Mouse (Mus musculus) heart, embryonic 12.5 days (tissue): ENCODE measurements at regions not wholly inside any gene's neighbourhood (a gene's known extent, or its start where the extent isn't known, plus 50 kb on each side); places are given as distances from the start of the nearest gene placed in this dataset.

ENCODE experiments used
- ATAC-seq: fragments of 200-750 bp; cut with Nextera tagmentation; 2 replicates; pipeline ENCODE4 v1.8.0; 2017; ENCODE audit warnings: moderate TSS enrichment, moderate library complexity; ENCODE audit not compliant: insufficient number of reproducible peaks, low FRiP score
- H3K27ac ChIP-seq: fragments of 300-500 bp; sonication (generic); 2 replicates; pipeline ENCODE4 v1.5.1; 2016; ENCODE audit warnings: mild to moderate bottlenecking, moderate library complexity; ENCODE audit not compliant: poor library complexity, severe bottlenecking
- H3K27me3 ChIP-seq: fragments of 300-500 bp; sonication (generic); replicated peaks from 2 replicates; pipeline ENCODE4 v1.6.1; 2016; ENCODE audit warnings: mild to moderate bottlenecking, moderate library complexity
- H3K36me3 ChIP-seq: fragments of 300-500 bp; sonication (generic); 2 replicates; pipeline ENCODE4 v1.6.1; 2016; ENCODE audit warnings: mild to moderate bottlenecking, moderate library complexity
- H3K4me1 ChIP-seq: fragments of 300-500 bp; sonication (generic); replicated peaks from 2 replicates; pipeline ENCODE4 v1.6.1; 2016; ENCODE audit warnings: mild to moderate bottlenecking
- H3K4me2 ChIP-seq: fragments of 300-500 bp; sonication (generic); 2 replicates; pipeline ENCODE4 v1.6.1; 2016; ENCODE audit warnings: mild to moderate bottlenecking, moderate library complexity
- H3K4me3 ChIP-seq: fragments of 300-500 bp; sonication (generic); 2 replicates; pipeline ENCODE4 v1.5.1; 2016; ENCODE audit warnings: mild to moderate bottlenecking
- H3K9ac ChIP-seq: fragments of 300-500 bp; sonication (generic); 2 replicates; pipeline ENCODE4 v1.6.1; 2016; ENCODE audit warnings: mild to moderate bottlenecking, moderate library complexity
- H3K9me3 ChIP-seq: fragments of 300-500 bp; sonication (generic); replicated peaks from 2 replicates; pipeline ENCODE4 v1.6.1; 2016; ENCODE audit warnings: mild to moderate bottlenecking, moderate library complexity
- WGBS: fragments of 180-500 bp; shearing (Covaris S2); methylation state at CpG from one replicate; pipeline ENCODE4 v1.1.7; 2016; 5-methylcytosine and 5-hydroxymethylcytosine counted together

- 68% methylated on average over 12 of the region's 12 CpGs for WGBS
- no peak overlapping the region for H3K4me3 ChIP-seq
Observed at GRCm38 (mm10) chr7:125262672-125263365, 181.7 kb upstream of the Kdm8 start.

GRCm38 (mm10) chr7:125263756-125264155 is 180.7 kb upstream of the Kdm8 start:
- no peak overlapping the region for H3K9ac ChIP-seq
- ATAC-seq = no peak
- no peak overlapping the region for H3K4me3 ChIP-seq
- H3K27ac ChIP-seq = no peak overlapping the region
- H3K9me3 ChIP-seq = no peaks in the 10 kb centered on the region; the same call in 1 of the 2 replicates
- 57% methylated on average over 2 of the region's 2 CpGs for WGBS
- H3K4me1 ChIP-seq = no peaks in the 10 kb centered on the region
- H3K4me2 ChIP-seq = no peak overlapping the region
- no peaks in the 10 kb centered on the region for H3K27me3 ChIP-seq
- H3K36me3 ChIP-seq = no peaks in the 10 kb centered on the region

More at GRCm38 (mm10) chr7:125262672-125263365, 181.7 kb upstream of the Kdm8 start:
- no peak for ATAC-seq
- Histone ChIP-seq H3K27ac (no peak overlapping the region), H3K27me3 (no peaks in the 10 kb centered on the region), H3K36me3 (no peaks in the 10 kb centered on the region), H3K4me1 (no peaks in the 10 kb centered on the region), H3K9me3 (no peaks in the 10 kb centered on the region; the same call in 1 of the 2 replicates), H3K9ac (no peak overlapping the region), H3K4me2 (no peak overlapping the region)

- Histone ChIP-seq H3K36me3 (no peaks in the 10 kb centered on the region), H3K9ac (no peak overlapping the region), H3K4me3 (no peak overlapping the region), H3K9me3 (no peaks in the 10 kb centered on the region), H3K27ac (no peak overlapping the region), H3K4me2 (no peak overlapping the region), H3K4me1 (no peaks in the 10 kb centered on the region), H3K27me3 (no peaks in the 10 kb centered on the region)
- no peak for ATAC-seq
- WGBS = 36% methylated on average over 3 of the region's 3 CpGs
Observed at GRCm38 (mm10) chr7:125270711-125271110, 173.8 kb upstream of the Kdm8 start.

- Histone ChIP-seq H3K9ac (no peak overlapping the region), H3K4me3 (no peak overlapping the region), H3K4me1 (no peaks in the 10 kb centered on the region), H3K27ac (no peak overlapping the region), H3K9me3 (no peaks in the 10 kb centered on the region), H3K36me3 (no peaks in the 10 kb centered on the region), H3K4me2 (no peak overlapping the region), H3K27me3 (no peaks in the 10 kb centered on the region)
- WGBS = 85% methylated on average over 4 of the region's 4 CpGs
- no peak for ATAC-seq
Observed at GRCm38 (mm10) chr7:125271356-125271755, 173.1 kb upstream of the Kdm8 start.

GRCm38 (mm10) chr7:125281371-125281770 is 163.1 kb upstream of the Kdm8 start:
- H3K27ac ChIP-seq = no peak overlapping the region
- no peaks in the 10 kb centered on the region for H3K9me3 ChIP-seq
- no peak overlapping the region for H3K4me3 ChIP-seq
- no peak for ATAC-seq
- no peaks in the 10 kb centered on the region for H3K27me3 ChIP-seq
- H3K36me3 ChIP-seq = no peaks in the 10 kb centered on the region
- H3K4me2 ChIP-seq = no peak overlapping the region
- WGBS = 72% methylated on average over 3 of the region's 3 CpGs
- no peaks in the 10 kb centered on the region for H3K4me1 ChIP-seq
- H3K9ac ChIP-seq = no peak overlapping the region

GRCm38 (mm10) chr7:125295226-125295625 is 149.2 kb upstream of the Kdm8 start:
- no peak overlapping the region for H3K4me2 ChIP-seq
- no peak for ATAC-seq
- H3K4me1 ChIP-seq = no peaks in the 10 kb centered on the region
- H3K9me3 ChIP-seq = no peaks in the 10 kb centered on the region
- H3K4me3 ChIP-seq = no peak overlapping the region
- H3K36me3 ChIP-seq = no peaks in the 10 kb centered on the region
- WGBS = 55% methylated on average over 2 of the region's 2 CpGs
- H3K27ac ChIP-seq = no peak overlapping the region
- no peak overlapping the region for H3K9ac ChIP-seq
- H3K27me3 ChIP-seq = no peaks in the 10 kb centered on the region

GRCm38 (mm10) chr7:125308433-125308832 is 136.0 kb upstream of the Kdm8 start:
- Histone ChIP-seq H3K27me3 (no peaks in the 10 kb centered on the region), H3K9ac (no peak overlapping the region), H3K4me3 (no peak overlapping the region), H3K9me3 (no peaks in the 10 kb centered on the region), H3K36me3 (no peaks in the 10 kb centered on the region), H3K4me1 (no peaks in the 10 kb centered on the region), H3K27ac (no peak overlapping the region), H3K4me2 (no peak overlapping the region)
- ATAC-seq = no peak
- 79% methylated on average over 3 of the region's 3 CpGs for WGBS

GRCm38 (mm10) chr7:125310971-125311370 is 133.5 kb upstream of the Kdm8 start:
- ATAC-seq = no peak
- Histone ChIP-seq H3K27me3 (no peaks in the 10 kb centered on the region), H3K4me3 (no peak overlapping the region), H3K36me3 (no peaks in the 10 kb centered on the region), H3K4me2 (no peak overlapping the region), H3K9ac (no peak overlapping the region), H3K9me3 (no peaks in the 10 kb centered on the region), H3K4me1 (no peaks in the 10 kb centered on the region), H3K27ac (no peak overlapping the region)
- 80% methylated on average over 4 of the region's 4 CpGs for WGBS

- no peaks in the 10 kb centered on the region for H3K4me1 ChIP-seq
- no peaks in the 10 kb centered on the region for H3K9me3 ChIP-seq
- no peak overlapping the region for H3K4me2 ChIP-seq
- ATAC-seq = no peak
- no peak overlapping the region for H3K27ac ChIP-seq
- no peaks in the 10 kb centered on the region for H3K27me3 ChIP-seq
- no peak overlapping the region for H3K9ac ChIP-seq
- H3K4me3 ChIP-seq = no peak overlapping the region
- 81% methylated on average over 3 of the region's 3 CpGs for WGBS
- H3K36me3 ChIP-seq = no peaks in the 10 kb centered on the region
Observed at GRCm38 (mm10) chr7:125313604-125314003, 130.9 kb upstream of the Kdm8 start.

GRCm38 (mm10) chr7:125334769-125335168 is 109.7 kb upstream of the Kdm8 start:
- H3K27ac ChIP-seq = no peak overlapping the region
- no peaks in the 10 kb centered on the region for H3K4me1 ChIP-seq
- no peaks in the 10 kb centered on the region for H3K9me3 ChIP-seq
- no peaks in the 10 kb centered on the region for H3K36me3 ChIP-seq
- no peak for ATAC-seq
- 60% methylated on average over 2 of the region's 2 CpGs for WGBS
- no peak overlapping the region for H3K4me2 ChIP-seq
- no peak overlapping the region for H3K4me3 ChIP-seq
- H3K27me3 ChIP-seq = no peaks in the 10 kb centered on the region
- no peak overlapping the region for H3K9ac ChIP-seq

- Histone ChIP-seq H3K27me3 (no peaks in the 10 kb centered on the region), H3K9me3 (no peaks in the 10 kb centered on the region), H3K4me2 (no peak overlapping the region), H3K36me3 (no peaks in the 10 kb centered on the region), H3K27ac (no peak overlapping the region), H3K4me1 (no peaks in the 10 kb centered on the region), H3K4me3 (no peak overlapping the region), H3K9ac (no peak overlapping the region)
- WGBS = 62% methylated on average over 3 of the region's 3 CpGs
- no peak for ATAC-seq
Observed at GRCm38 (mm10) chr7:125335586-125336165, 108.8 kb upstream of the Kdm8 start.

- no peaks in the 10 kb centered on the region for H3K36me3 ChIP-seq
- no peak overlapping the region for H3K9ac ChIP-seq
- H3K9me3 ChIP-seq = no peaks in the 10 kb centered on the region
- no peak overlapping the region for H3K4me2 ChIP-seq
- H3K4me3 ChIP-seq = no peak overlapping the region
- no peaks in the 10 kb centered on the region for H3K27me3 ChIP-seq
- 74% methylated on average over 3 of the region's 3 CpGs for WGBS
- no peak for ATAC-seq
- H3K27ac ChIP-seq = no peak overlapping the region
- no peaks in the 10 kb centered on the region for H3K4me1 ChIP-seq
Observed at GRCm38 (mm10) chr7:125336826-125337225, 107.7 kb upstream of the Kdm8 start.
